Mouse (Mus musculus) stomach, postnatal 0 days (tissue): ENCODE data around the gene Olfr1411.

ENCODE experiments used
- CTCF ChIP-seq: IDR thresholded peaks from 2 replicates; pipeline ENCODE4 v1.5.1; 2016; ENCODE audit warnings: antibody characterized with exemption, low read depth, mild to moderate bottlenecking, moderate library complexity
- EP300 ChIP-seq: optimal IDR thresholded peaks from 2 replicates; pipeline ENCODE3; 2016; ENCODE audit warnings: antibody characterized with exemption

- TF ChIP-seq CTCF (no peak), EP300 (no peak)
Observed at GRCm38 (mm10) chr1:92613175-92613574, 19.0 kb downstream of the Olfr1411 start.
